Mouse (Mus musculus): ENCODE measurements around the gene Jarid2.

DNA sequence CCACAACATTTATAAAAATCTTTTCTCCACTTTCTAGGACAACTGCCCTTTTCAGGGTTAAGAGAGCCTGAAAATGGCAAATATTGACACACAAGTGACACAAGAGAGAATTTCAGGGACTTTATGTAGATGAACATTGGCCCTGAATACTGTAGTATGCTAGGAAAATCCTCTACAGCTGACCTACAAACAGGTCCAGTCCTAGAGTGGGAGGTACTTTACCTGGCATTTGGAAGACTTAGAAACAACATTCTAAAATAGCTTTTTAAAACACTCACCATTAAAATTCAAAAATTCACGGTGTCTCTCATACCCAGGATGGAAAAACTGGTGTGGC is 224.9 kb downstream of the Jarid2 start:
- TF ChIP-seq GATA1 (IDR thresholded peaks at IDR 0.05; ENCODE audit: low read length) (no peak), TAL1 (IDR thresholded peaks at IDR 0.05; ENCODE audit: low read length) (no peak)

All from erythroblast, embryonic 14.5 days (primary cell).